Comparison of ENCODE assay signal across 15 mouse cellular contexts in the genomic region with DNA sequence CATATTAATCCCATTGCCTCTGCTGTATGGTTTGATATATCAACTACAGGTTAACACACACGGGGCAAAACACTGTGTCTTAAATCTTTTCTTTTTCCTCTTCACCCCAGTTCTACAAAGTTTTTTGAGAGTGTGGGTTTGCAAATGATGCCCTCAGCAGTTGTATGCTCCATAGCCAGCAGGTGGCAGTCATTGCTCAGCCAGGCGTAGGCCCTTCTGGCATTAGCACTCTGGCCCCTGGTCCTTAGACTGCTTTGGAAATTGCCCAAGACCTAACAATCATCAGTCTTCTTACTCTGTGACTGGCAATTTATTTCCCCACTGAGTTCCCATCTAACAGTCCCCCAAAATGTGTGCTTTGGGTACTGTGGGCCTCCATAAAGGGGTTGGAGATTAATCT. TPM values are rescaled to one million over a fixed set of nuclear protein-coding genes. Genes with fewer than 3 reads are reported as not detected.
DNase-seq lines count a peak whose midpoint lies in the region; ATAC-seq and TF ChIP-seq lines count a peak whose summit lies in the region.
"Not testable (repeated sequence)": the region's sequence is repeated elsewhere in the genome, so short reads cannot be mapped to it uniquely, and the experiment has no call there.
"Had no signal": no experiment of that assay in that cellular context is flagged by ENCODE, and none has a peak within 500 bp of the region (broad histone marks: within the 10 kb centered on the region; RNA-seq: fewer than 3 reads in every experiment).

No protein-coding gene starts in this region.

- TF ChIP-seq EP300 in stomach, postnatal 0 days (optimal IDR thresholded peaks at IDR 0.05): not testable (repeated sequence)

- not testable (repeated sequence) for H3K27ac ChIP-seq in bone marrow, adult 2 months (ENCODE audit: control insufficient read depth, insufficient read depth, low read depth, low read length, poor library complexity); embryonic facial prominence, embryonic 11.5 days (replicated peaks; ENCODE audit: low read depth, low read length); kidney, adult 2 months (ENCODE audit: insufficient read depth, low read depth, low read length); stomach, postnatal 0 days (replicated peaks)

- not testable (repeated sequence) for H3K27me3 ChIP-seq in embryonic facial prominence, embryonic 11.5 days (ENCODE audit: control insufficient read depth, insufficient read depth, low read length); kidney, adult 2 months (replicated peaks; ENCODE audit: control insufficient read depth, insufficient read depth, low read length); stomach, postnatal 0 days (ENCODE audit: control insufficient read depth, insufficient read depth, low read length)

- H3K9me3 ChIP-seq in embryonic facial prominence, embryonic 11.5 days (replicated peaks; ENCODE audit: control insufficient read depth, low read length); stomach, postnatal 0 days (ENCODE audit: control insufficient read depth, low read length): not testable (repeated sequence)

- H3K4me2 ChIP-seq in embryonic facial prominence, embryonic 11.5 days (ENCODE audit: low read depth, low read length); stomach, postnatal 0 days (replicated peaks; ENCODE audit: low read depth): not testable (repeated sequence)

- ATAC-seq in embryonic facial prominence, embryonic 11.5 days (replicated peaks; ENCODE audit: insufficient number of reproducible peaks, low FRiP score, low TSS enrichment, low read depth); stomach, postnatal 0 days (ENCODE audit: low FRiP score, low TSS enrichment): not testable (repeated sequence)
- peak; percentile 94 for ATAC-seq in granulocyte monocyte progenitor cell, adult 5-6 weeks (replicated peaks; ENCODE audit: poor library complexity, severe bottlenecking)

- peak; percentile 51 for DNase-seq in 3T3-L1 (ENCODE audit: low read depth, low spot score)
- peak; percentile 26 for DNase-seq in embryonic facial prominence, embryonic 11.5 days (ENCODE audit: low spot score)
- peak; percentile 19 for DNase-seq in kidney, adult 2 months
- DNase-seq in liver: peak; percentile 13
- DNase-seq in mesoderm, embryonic 11.5 days (ENCODE audit: low read depth, low spot score): peak; percentile 1
- peak; percentile 19 for DNase-seq in stomach, postnatal 0 days (ENCODE audit: low spot score)

- not testable (repeated sequence) for H3K4me1 ChIP-seq in bone marrow, adult 2 months (ENCODE audit: control insufficient read depth, insufficient read depth, low read length); embryonic facial prominence, embryonic 11.5 days (ENCODE audit: control insufficient read depth, insufficient read depth, low read length); kidney, adult 2 months (ENCODE audit: control insufficient read depth, insufficient read depth, low read length); stomach, postnatal 0 days (replicated peaks; ENCODE audit: control insufficient read depth, insufficient read depth)

- not testable (repeated sequence) for H3K36me3 ChIP-seq in embryonic facial prominence, embryonic 11.5 days (replicated peaks; ENCODE audit: control insufficient read depth, insufficient read depth, low read depth, low read length); kidney, adult 2 months (ENCODE audit: control insufficient read depth, insufficient read depth, low read length); stomach, postnatal 0 days (ENCODE audit: control insufficient read depth, insufficient read depth, low read length)

- H3K4me3 ChIP-seq in bone marrow, adult 2 months (replicated peaks; ENCODE audit: control insufficient read depth, low read depth, low read length); embryonic facial prominence, embryonic 11.5 days (ENCODE audit: low read depth, low read length); kidney, adult 2 months (ENCODE audit: insufficient read depth, low read depth, low read length); stomach, postnatal 0 days (ENCODE audit: low read depth, low read length): not testable (repeated sequence)

- TF ChIP-seq CTCF in bone marrow, adult 2 months (IDR thresholded peaks at IDR 0.05; ENCODE audit: control insufficient read depth, insufficient read depth, low read length): peak; percentile 14; the same call in 1 of the 2 replicates
- not testable (repeated sequence) for TF ChIP-seq CTCF in kidney, adult 2 months (conservative IDR thresholded peaks at IDR 0.05; ENCODE audit: insufficient read depth, insufficient read length, low read depth, low read length)
- TF ChIP-seq CTCF in stomach, postnatal 0 days (IDR thresholded peaks at IDR 0.05; ENCODE audit: low read depth): peak; percentile 54

- not testable (repeated sequence) for H3K9ac ChIP-seq in embryonic facial prominence, embryonic 11.5 days (replicated peaks; ENCODE audit: low read length); stomach, postnatal 0 days (ENCODE audit: low read length)

- TF ChIP-seq POLR2A in bone marrow, adult 2 months (IDR thresholded peaks at IDR 0.05; ENCODE audit: borderline replicate concordance, control insufficient read depth, low read depth, low read length); kidney, adult 2 months (IDR thresholded peaks at IDR 0.05; ENCODE audit: low read depth, low read length): not testable (repeated sequence)

- WGBS in bone marrow, adult 2 months: 27% methylated on average over 2 of the region's 2 CpGs
- WGBS in embryonic facial prominence, embryonic 11.5 days: 50% methylated on average over 2 of the region's 2 CpGs
- 16% methylated on average over 2 of the region's 2 CpGs for WGBS in kidney, adult 2 months
- WGBS in stomach, postnatal 0 days: 36% methylated on average over 1 of the region's 2 CpGs

RNA-seq across cellular contexts. Expression of a gene that starts 23.6 kb away (rescaled TPM):
- polyA plus RNA-seq in bone marrow, adult 2 months (2011; ENCODE audit: insufficient read depth, insufficient read length, low replicate concordance, missing spikeins): not detected in 2 replicates
- not detected in 2 replicates for polyA plus RNA-seq in embryonic facial prominence, embryonic 11.5 days (2014; fragmentation: Nextera tagmentation; extraction: Ambion mirVana)
- not detected in 2 replicates for total RNA-seq in granulocyte monocyte progenitor cell, adult 5-6 weeks (2014; fragmentation: Nextera tagmentation)
- not detected in 2 replicates for total RNA-seq in granulocyte monocyte progenitor cell, adult 5-6 weeks (2017)
- polyA plus RNA-seq in kidney, adult 2 months (2012; rRNA removed): not detected in 2 replicates
- polyA plus RNA-seq in stomach, postnatal 0 days (2015; fragmentation: Nextera tagmentation; extraction: Ambion mirVana): not detected in 2 replicates
- total RNA-seq: adrenal gland, adult 2 months; gastrocnemius, postnatal 14 days had no signal
- polyA plus RNA-seq: adrenal gland, adult 2 months; erythroblast, embryonic 14.5 days; heart, embryonic 15.5 days; intestine, embryonic 15.5 days; limb, embryonic 13.5 days; macrophage had no signal

Comparison
In these comparisons a context has a peak if more than half of its experiments do, and no peak if none do; other contexts are left out.
1. DNase-seq: peak in every context shown above with its lines; median percentile 51 in 3T3-L1; 26 in embryonic facial prominence, embryonic 11.5 days; 19 in kidney, adult 2 months; 19 in stomach, postnatal 0 days; 13 in liver; 1 in mesoderm, embryonic 11.5 days.